Mouse (Mus musculus): ENCODE results near the gene Tcf20. TPM values are rescaled to one million over a fixed set of nuclear protein-coding genes. Genes with fewer than 3 reads are reported as not detected.
"Not testable (repeated sequence)": the region's sequence is repeated elsewhere in the genome, so short reads cannot be mapped to it uniquely, and the experiment has no call there.

Gene Tcf20
- total RNA-seq, 2 experiments from 2014 or later, result 231 to 245 TPM

DNA sequence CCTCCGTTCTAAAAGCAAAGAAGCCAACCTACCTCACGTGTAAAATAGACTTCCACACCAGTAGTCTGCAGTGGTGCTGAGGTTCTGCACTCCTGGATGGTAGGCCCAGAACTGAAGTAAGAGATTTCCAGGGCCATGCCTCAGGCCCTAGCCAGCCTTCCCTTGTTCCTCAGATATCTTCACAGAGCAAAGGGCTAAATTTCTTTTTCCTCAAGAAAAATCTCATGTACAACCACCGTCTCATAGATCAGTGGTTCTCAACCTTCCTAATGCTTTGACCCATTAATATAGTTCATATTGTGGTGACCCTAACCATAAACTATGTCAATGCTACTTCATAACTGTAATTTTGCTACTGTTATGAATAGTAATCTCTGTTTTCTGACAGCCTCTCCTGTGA, 87.3 kb downstream of the Tcf20 start:
- intact Hi-C loops (cut with DNase I), result no loop called here
- DNase-seq (ENCODE audit: extremely low spot score in 1 of 2, low spot score in 2 of 2), result no peak
- H3K27ac ChIP-seq, result no peak overlapping the region
- TF ChIP-seq CTCF (IDR thresholded peaks at IDR 0.05), result no peak
- no peak overlapping the region; the same call in 1 of the 2 replicates for H3K4me3 ChIP-seq

- DNase-seq (ENCODE audit: extremely low spot score in 1 of 2, low spot score in 2 of 2), result peak; percentile 79 to 81
- Histone ChIP-seq H3K4me3 (peak overlapping the region; percentile 91), H3K27ac (peak overlapping the region; percentile 81; the same call in 1 of the 2 replicates)
- intact Hi-C loops (cut with DNase I), result loop anchor here (5.0 kb wide), 2 partner anchors 67 to 82 kb away; no protein-coding TSS in a partner anchor
- no peak; the same call in 1 of the 2 replicates for TF ChIP-seq CTCF (IDR thresholded peaks at IDR 0.05)
Measured at GRCm38 (mm10) chr15:82899676-82900301, 87.9 kb downstream of the Tcf20 start.

GRCm38 (mm10) chr15:82898740-82899675, 88.7 kb downstream of the Tcf20 start:
- TF ChIP-seq CTCF (IDR thresholded peaks at IDR 0.05), result no peak; the same call in 1 of the 2 replicates
- intact Hi-C loops (cut with DNase I), result loop anchor here (5.0 kb wide), 2 partner anchors 67 to 82 kb away; no protein-coding TSS in a partner anchor
- peak overlapping the region; percentile 81 for H3K27ac ChIP-seq
- H3K4me3 ChIP-seq, result peak overlapping the region; percentile 91
- DNase-seq (ENCODE audit: extremely low spot score in 1 of 2, low spot score in 2 of 2), result no peak

- no peak for TF ChIP-seq CTCF (IDR thresholded peaks at IDR 0.05)
- peak overlapping the region; percentile 91 for H3K4me3 ChIP-seq
- intact Hi-C loops (cut with DNase I), result loop anchor here (5.0 kb wide), 2 partner anchors 66 to 81 kb away; no protein-coding TSS in a partner anchor
- DNase-seq (ENCODE audit: extremely low spot score in 1 of 2, low spot score in 2 of 2), result no peak
- H3K27ac ChIP-seq, result no peak overlapping the region
Measured at GRCm38 (mm10) chr15:82898141-82898739, 89.4 kb downstream of the Tcf20 start.

- Histone ChIP-seq H3K27ac (no peak overlapping the region), H3K4me3 (no peak overlapping the region)
- intact Hi-C loops (cut with DNase I), result loop anchor here (5.0 kb wide), 2 partner anchors 64 to 79 kb away; no protein-coding TSS in a partner anchor
- no peak for DNase-seq (ENCODE audit: extremely low spot score in 1 of 2, low spot score in 2 of 2)
- no peak for TF ChIP-seq CTCF (IDR thresholded peaks at IDR 0.05)
Measured at GRCm38 (mm10) chr15:82896336-82896735, 91.3 kb downstream of the Tcf20 start.

DNA sequence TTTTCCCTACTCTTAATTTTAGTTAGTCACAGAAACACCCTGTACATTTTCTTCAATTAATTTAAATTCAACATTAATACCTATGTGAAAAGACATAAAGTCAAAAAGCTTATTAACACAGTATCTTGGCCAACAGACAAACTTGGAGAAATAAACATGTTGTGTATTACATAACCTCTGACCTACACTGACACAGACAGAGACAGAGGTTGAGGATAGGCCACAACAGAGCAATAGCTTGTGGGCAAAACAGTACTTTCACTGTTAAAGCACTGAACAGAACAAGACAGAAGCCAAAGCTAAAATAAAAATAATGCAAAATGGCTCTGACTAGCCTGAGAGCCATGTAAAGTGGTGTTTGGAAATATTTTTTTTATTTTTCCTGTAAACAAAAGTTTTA, 97.2 kb downstream of the Tcf20 start:
- no peak for DNase-seq (ENCODE audit: extremely low spot score in 1 of 2, low spot score in 2 of 2)
- intact Hi-C loops (cut with DNase I), result no loop called here
- no peak for TF ChIP-seq CTCF (IDR thresholded peaks at IDR 0.05)
- Histone ChIP-seq H3K4me3 (no peak overlapping the region), H3K27ac (no peak overlapping the region)

GRCm38 (mm10) chr15:82889426-82889825, 98.2 kb downstream of the Tcf20 start:
- Histone ChIP-seq H3K4me3 (no peak overlapping the region), H3K27ac (no peak overlapping the region)
- no peak for DNase-seq (ENCODE audit: extremely low spot score in 1 of 2, low spot score in 2 of 2)
- no peak for TF ChIP-seq CTCF (IDR thresholded peaks at IDR 0.05)
- intact Hi-C loops (cut with DNase I), result no loop called here

- TF ChIP-seq CTCF (IDR thresholded peaks at IDR 0.05), result no peak
- no peak overlapping the region for H3K4me3 ChIP-seq
- intact Hi-C loops (cut with DNase I), result no loop called here
- DNase-seq (ENCODE audit: extremely low spot score in 1 of 2, low spot score in 2 of 2), result no peak
- no peak overlapping the region for H3K27ac ChIP-seq
Measured at GRCm38 (mm10) chr15:82888466-82888865, 99.2 kb downstream of the Tcf20 start.

DNA sequence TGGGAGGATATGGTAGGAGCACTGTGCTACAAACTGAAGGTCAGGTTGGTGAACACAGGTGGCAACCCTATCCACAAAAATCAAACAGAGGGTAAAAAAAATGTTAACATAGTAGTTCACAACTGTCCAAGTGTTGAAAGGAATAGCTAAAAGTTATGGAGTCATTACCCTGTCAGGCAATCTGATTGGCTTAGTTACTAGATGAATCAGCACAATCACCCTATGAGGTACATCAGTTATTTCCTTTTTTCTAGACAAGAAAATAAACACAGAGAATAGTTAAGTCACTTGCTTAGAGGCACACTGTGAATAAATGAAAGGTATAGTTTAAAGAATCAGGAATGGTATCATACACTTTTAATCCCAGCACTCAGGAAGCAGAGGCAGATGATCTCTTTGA, 110.4 kb downstream of the Tcf20 start:
- no peak overlapping the region for H3K27ac ChIP-seq
- H3K4me3 ChIP-seq, result no peak overlapping the region
- no peak for DNase-seq (ENCODE audit: extremely low spot score in 1 of 2, low spot score in 2 of 2)
- no peak for TF ChIP-seq CTCF (IDR thresholded peaks at IDR 0.05)
- intact Hi-C loops (cut with DNase I), result no loop called here

GRCm38 (mm10) chr15:82876863-82877262, 110.8 kb downstream of the Tcf20 start:
- no peak for DNase-seq (ENCODE audit: extremely low spot score in 1 of 2, low spot score in 2 of 2)
- intact Hi-C loops (cut with DNase I), result no loop called here
- no peak for TF ChIP-seq CTCF (IDR thresholded peaks at IDR 0.05)
- Histone ChIP-seq H3K4me3 (no peak overlapping the region), H3K27ac (no peak overlapping the region)

GRCm38 (mm10) chr15:82872037-82872436, 115.6 kb downstream of the Tcf20 start:
- DNase-seq (ENCODE audit: extremely low spot score in 1 of 2, low spot score in 2 of 2), result no peak
- Histone ChIP-seq H3K27ac (no peak overlapping the region), H3K4me3 (no peak overlapping the region)
- intact Hi-C loops (cut with DNase I), result no loop called here
- no peak for TF ChIP-seq CTCF (IDR thresholded peaks at IDR 0.05)

GRCm38 (mm10) chr15:82866286-82866685, 121.4 kb downstream of the Tcf20 start:
- H3K4me3 ChIP-seq; DNase-seq (ENCODE audit: extremely low spot score in 1 of 2, low spot score in 2 of 2); H3K27ac ChIP-seq; intact Hi-C loops (cut with DNase I): not testable (repeated sequence)

Measured in left cerebral cortex, adult 2 months (tissue).